Mouse (Mus musculus) kidney, embryonic 15.5 days (tissue): Measurements from ENCODE around the gene Gm10031. TPM values are rescaled to one million over a fixed set of nuclear protein-coding genes. Genes with fewer than 3 reads are reported as not detected.
"Not testable (repeated sequence)": the region's sequence is repeated elsewhere in the genome, so short reads cannot be mapped to it uniquely, and the experiment has no call there.

ENCODE experiments used
- ATAC-seq: fragments of 200-750 bp; cut with Nextera tagmentation; replicated peaks from 2 replicates; pipeline ENCODE4 v1.8.0; 2017; ENCODE audit warnings: moderate TSS enrichment; ENCODE audit not compliant: low FRiP score
- H3K27ac ChIP-seq: fragments of 300-500 bp; sonication (generic); 2 replicates; pipeline ENCODE4 v1.5.1; 2015; ENCODE audit warnings: mild to moderate bottlenecking, inconsistent platforms
- H3K27me3 ChIP-seq: fragments of 300-500 bp; sonication (generic); 2 replicates; pipeline ENCODE4 v1.6.1; 2015; ENCODE audit warnings: inconsistent platforms
- H3K36me3 ChIP-seq: fragments of 300-500 bp; sonication (generic); 2 replicates; pipeline ENCODE4 v1.6.1; 2015; ENCODE audit warnings: inconsistent platforms
- H3K4me1 ChIP-seq: fragments of 300-500 bp; sonication (generic); 2 replicates; pipeline ENCODE4 v1.6.1; 2015; ENCODE audit warnings: inconsistent platforms
- H3K4me2 ChIP-seq: fragments of 300-500 bp; sonication (generic); 2 replicates; pipeline ENCODE4 v1.6.1; 2015; ENCODE audit warnings: moderate library complexity, mild to moderate bottlenecking, inconsistent platforms
- H3K4me3 ChIP-seq: fragments of 300-500 bp; sonication (generic); replicated peaks from 2 replicates; pipeline ENCODE4 v1.5.1; 2015; ENCODE audit warnings: mild to moderate bottlenecking, inconsistent platforms
- H3K9ac ChIP-seq: fragments of 300-500 bp; sonication (generic); 2 replicates; pipeline ENCODE4 v1.6.1; 2015; ENCODE audit warnings: mild to moderate bottlenecking, inconsistent platforms
- H3K9me3 ChIP-seq: fragments of 300-500 bp; sonication (generic); replicated peaks from 2 replicates; pipeline ENCODE4 v1.6.1; 2016; ENCODE audit warnings: inconsistent platforms
- WGBS: fragments of 180-500 bp; shearing (Covaris S2); methylation state at CpG from one replicate; pipeline ENCODE4 v1.1.7; 2015; ENCODE audit warnings: mixed read lengths; 5-methylcytosine and 5-hydroxymethylcytosine counted together
- polyA plus RNA-seq: library from polyadenylated mRNA; unstranded; fragments of >200 nt; fragmentation: Nextera tagmentation; extraction: Ambion mirVana; gene quantifications from 2 replicates; pipeline ENCODE4 v1.2.1, GENCODE M21; 2015

The Gm10031 gene
- polyA plus RNA-seq, 1 experiment from 2014 or later = 0.42 TPM

DNA sequence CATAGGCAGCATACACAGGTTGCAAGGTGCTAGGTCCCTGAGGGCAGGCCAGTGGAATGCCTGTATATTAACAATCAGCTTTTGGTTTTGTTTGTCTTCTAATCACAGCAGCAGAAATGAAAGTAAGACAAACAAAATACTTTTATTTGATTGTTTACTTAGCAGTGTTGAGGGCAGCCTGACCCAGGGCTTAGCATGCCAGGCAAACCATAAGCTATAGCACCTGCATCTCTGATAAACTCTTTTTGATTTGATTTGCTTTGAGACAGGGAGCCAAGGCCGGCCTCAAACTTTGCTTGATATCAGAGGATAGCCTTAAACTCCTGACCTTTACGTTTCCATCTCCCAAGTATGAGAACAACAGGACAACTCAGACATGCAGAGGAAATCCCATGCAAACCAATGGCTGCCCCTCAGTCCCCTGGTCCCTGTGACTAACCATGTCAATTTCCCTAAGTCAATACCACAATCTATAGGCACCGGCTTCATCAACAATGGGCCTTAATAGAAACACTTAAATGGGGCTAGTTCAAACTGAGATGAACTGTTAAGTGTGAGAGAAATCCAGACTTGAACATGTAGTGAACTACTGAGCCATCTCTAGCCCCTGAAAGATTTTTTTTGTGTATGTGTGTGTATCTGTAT, 3.6 kb upstream of the Gm10031 start:
- ATAC-seq = no peak
- Histone ChIP-seq H3K4me3 (no peak overlapping the region), H3K27ac (no peak overlapping the region), H3K9ac (no peak overlapping the region), H3K36me3 (no peaks in the 10 kb centered on the region), H3K4me2 (no peak overlapping the region), H3K4me1 (peaks cover 6% of the 10 kb centered on the region), H3K27me3 (no peaks in the 10 kb centered on the region), H3K9me3 (no peaks in the 10 kb centered on the region)
- 76% methylated on average over 3 of the region's 3 CpGs for WGBS

DNA sequence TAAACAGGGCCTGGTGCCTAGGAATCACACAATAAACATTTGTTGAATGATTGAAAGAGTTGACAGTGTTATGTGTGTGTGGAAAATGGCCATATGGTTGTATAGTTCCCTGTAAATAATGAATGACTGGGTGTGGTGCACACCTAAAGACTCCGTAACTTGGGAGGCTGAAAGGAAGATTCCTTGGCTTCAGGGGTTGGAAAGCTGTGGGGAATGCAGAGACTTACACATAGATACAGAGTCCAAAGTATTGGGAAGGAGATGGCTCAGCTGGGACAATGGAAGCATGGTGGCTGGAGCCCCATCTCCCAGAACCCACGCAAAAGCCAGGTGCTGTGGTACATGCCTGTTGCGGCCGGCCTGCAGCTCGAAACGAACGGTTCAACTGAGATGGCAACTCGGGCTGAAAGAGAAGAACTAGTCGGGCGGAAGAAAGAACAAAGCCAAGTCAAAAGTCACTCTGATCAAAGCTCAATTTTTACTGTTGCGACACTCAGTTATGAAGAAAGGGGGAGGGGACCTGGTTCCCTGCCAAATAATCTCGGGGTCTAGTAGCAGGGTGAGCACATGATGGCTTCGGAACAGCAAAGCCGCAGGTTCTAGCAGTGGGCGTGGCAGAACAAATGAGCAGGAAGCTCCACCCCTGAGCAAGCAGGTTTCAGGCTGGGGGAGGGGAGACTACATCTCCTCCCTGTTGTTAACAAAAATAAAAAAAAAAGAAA, 1.9 kb upstream of the Gm10031 start:
- Histone ChIP-seq H3K4me2 (peak overlapping the region; percentile 49), H3K9ac (no peak overlapping the region), H3K4me1 (peaks cover 6% of the 10 kb centered on the region), H3K36me3 (no peaks in the 10 kb centered on the region), H3K9me3 (no peaks in the 10 kb centered on the region), H3K4me3 (0 out of 2 replicates have a peak overlapping the region, but pooled peaks have one; percentile 7), H3K27ac (0 out of 2 replicates have a peak overlapping the region, but pooled peaks have one; percentile 22), H3K27me3 (no peaks in the 10 kb centered on the region)
- WGBS = 39% methylated on average over 15 of the region's 15 CpGs
- ATAC-seq = no peak

DNA sequence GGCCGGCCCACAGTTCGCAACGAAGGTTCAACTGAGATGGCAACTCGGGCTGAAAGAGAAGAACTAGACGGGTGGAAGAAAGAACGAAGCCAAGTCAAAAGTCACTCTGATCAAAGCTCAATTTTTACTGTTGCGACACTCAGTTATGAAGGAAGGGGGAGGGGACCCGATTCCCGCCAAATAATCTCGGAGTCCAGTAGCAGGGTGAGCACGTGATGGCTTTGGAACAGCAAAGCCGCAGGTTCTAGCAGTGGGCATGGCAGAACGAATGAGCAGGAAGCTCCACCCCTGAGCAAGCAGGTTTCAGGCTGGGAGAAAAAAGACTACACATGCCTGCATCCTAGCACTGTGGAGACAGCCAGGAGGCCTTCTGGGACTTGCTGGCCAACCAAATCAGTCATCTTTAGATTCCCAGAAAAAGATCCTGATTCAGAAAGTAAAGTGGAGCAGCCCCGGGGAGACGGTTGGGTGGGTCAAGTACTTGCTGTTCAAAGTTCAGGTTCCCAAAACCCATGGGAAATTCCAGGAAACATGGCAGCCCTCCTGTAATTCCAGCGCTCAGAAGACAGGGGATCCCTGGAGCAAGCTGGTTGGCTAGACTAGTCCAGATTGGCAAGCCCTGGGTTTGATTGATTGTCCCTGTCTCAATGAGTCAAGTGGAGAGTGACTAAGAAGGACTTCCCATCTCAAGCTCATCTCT, 8.8 kb downstream of the Gm10031 start:
- H3K4me1 ChIP-seq, H3K4me3 ChIP-seq, H3K27ac ChIP-seq, H3K9me3 ChIP-seq, H3K4me2 ChIP-seq, H3K27me3 ChIP-seq, ATAC-seq, H3K9ac ChIP-seq, H3K36me3 ChIP-seq: not testable (repeated sequence)
- WGBS = 86% methylated on average over 16 of the region's 16 CpGs

DNA sequence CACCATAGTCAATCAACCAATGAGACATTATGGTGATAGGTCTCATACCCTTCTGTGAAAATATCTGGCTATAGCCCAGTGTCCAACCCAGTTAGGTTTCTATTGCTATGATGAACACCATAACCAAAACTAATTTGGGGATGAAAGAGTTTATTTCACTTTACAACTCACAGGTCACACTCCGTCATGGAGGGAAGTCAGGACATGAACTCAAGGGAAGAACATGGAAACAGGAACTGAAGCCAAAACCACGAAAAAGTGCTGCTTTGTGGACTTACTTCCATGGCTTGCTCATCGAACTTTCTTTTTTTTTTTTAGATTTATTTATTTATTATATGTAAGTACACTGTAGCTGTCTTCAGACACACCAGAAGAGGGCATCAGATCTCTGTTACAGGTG, 9.7 kb downstream of the Gm10031 start:
- Histone ChIP-seq H3K36me3 (no peaks in the 10 kb centered on the region), H3K4me1 (no peaks in the 10 kb centered on the region), H3K4me3 (no peak overlapping the region), H3K27me3 (no peaks in the 10 kb centered on the region), H3K27ac (no peak overlapping the region), H3K9me3 (no peaks in the 10 kb centered on the region), H3K9ac (no peak overlapping the region), H3K4me2 (no peak overlapping the region)
- no peak for ATAC-seq
- WGBS = 88% methylated on average over 3 of the region's 3 CpGs

DNA sequence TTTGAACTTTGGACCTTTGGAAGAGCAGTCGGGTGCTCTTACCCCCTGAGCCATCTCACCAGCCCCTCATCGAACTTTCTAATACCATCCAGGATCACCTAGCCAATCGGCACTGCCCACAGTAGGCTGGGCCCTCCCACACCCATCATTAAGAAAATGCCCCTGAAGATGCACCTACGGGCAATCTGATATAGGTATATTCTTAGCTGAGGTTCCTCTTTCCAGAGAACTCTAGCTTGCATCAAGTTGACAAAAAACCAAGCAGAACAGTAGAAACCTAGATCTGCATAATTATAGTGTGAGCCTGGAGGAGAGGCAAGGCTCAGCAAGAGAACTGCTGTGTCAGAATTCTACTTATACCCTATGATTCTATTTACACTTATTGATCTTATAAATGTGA, 10.1 kb downstream of the Gm10031 start:
- no peaks in the 10 kb centered on the region for H3K36me3 ChIP-seq
- no peak for ATAC-seq
- WGBS = 85% methylated on average over 4 of the region's 4 CpGs

DNA sequence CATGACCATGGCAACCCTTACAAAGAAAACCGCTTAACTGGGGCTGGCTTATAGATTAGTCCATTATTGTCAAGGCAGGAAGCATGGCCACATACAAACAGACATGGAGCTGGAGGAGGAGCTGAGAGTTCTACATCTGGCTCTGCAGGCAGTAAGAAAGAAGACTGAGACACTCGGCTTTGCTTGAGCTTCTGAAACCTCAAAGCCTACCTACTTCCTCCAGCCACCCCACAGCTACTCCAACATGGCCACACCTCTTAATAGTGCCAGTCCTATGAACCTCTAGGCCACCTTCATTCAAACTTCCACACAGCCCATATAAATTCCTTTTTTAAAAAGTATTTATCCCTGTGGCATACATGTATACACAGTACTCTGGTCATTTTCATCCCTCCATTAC, 13.2 kb downstream of the Gm10031 start:
- no peak overlapping the region for H3K4me3 ChIP-seq
- ATAC-seq = no peak
- H3K27ac ChIP-seq = no peak overlapping the region
- H3K4me1 ChIP-seq = no peaks in the 10 kb centered on the region
- no peaks in the 10 kb centered on the region for H3K27me3 ChIP-seq
- no peak overlapping the region for H3K9ac ChIP-seq
- H3K36me3 ChIP-seq = no peaks in the 10 kb centered on the region
- H3K9me3 ChIP-seq = no peaks in the 10 kb centered on the region
- H3K4me2 ChIP-seq = no peak overlapping the region
- WGBS = 82% methylated on average over 2 of the region's 2 CpGs

More for the DNA sequence above, 10.1 kb downstream of the Gm10031 start:
- no peak overlapping the region for H3K27ac ChIP-seq
- H3K4me3 ChIP-seq = no peak overlapping the region
- H3K4me2 ChIP-seq = no peak overlapping the region
- H3K27me3 ChIP-seq = no peaks in the 10 kb centered on the region
- H3K4me1 ChIP-seq = no peaks in the 10 kb centered on the region
- no peaks in the 10 kb centered on the region for H3K9me3 ChIP-seq
- H3K9ac ChIP-seq = no peak overlapping the region

DNA sequence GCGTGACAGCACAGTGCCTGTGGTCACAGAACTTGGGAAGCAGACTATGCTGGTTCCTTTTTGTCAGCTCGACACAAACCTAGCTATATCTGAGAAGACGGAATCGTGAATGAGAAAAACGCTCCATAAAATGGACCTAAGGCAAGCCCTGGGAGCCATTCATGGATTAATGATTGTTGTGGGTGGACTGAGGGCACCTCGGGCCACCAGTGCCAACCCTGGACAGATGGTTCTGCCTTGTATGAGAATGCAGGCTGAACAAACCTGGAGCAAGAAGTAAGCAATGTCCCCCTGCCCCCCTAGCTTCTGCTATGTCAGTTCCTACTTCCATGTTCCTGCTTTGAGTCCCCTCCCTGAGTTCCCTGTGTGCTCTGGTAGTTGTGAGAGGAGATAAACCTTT, 13.9 kb downstream of the Gm10031 start:
- Histone ChIP-seq H3K4me2 (no peak overlapping the region), H3K4me3 (no peak overlapping the region), H3K27ac (no peak overlapping the region), H3K27me3 (no peaks in the 10 kb centered on the region), H3K36me3 (no peaks in the 10 kb centered on the region), H3K4me1 (no peaks in the 10 kb centered on the region), H3K9ac (no peak overlapping the region), H3K9me3 (no peaks in the 10 kb centered on the region)
- ATAC-seq = no peak
- 88% methylated on average over 6 of the region's 6 CpGs for WGBS

DNA sequence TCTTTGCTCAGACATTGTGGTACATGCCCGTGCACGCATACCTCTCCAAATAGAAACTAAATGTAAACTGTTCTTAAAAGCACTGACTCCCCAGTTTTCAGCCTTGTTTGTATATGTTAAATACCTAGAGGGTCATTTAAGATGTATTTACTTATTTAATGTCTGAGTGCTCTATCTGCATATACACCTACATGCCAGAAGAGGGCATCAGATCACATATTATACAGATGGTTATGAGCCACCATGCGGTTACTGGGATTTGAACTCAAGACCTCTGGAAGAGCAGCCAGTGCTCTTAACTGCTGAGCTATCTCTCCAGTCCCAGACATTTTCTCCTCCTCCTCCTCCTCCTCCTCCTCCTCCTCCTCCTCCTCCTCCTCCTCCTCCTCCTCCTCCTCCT, 14.6 kb downstream of the Gm10031 start:
- no peak overlapping the region for H3K4me3 ChIP-seq
- H3K9ac ChIP-seq = no peak overlapping the region
- H3K27me3 ChIP-seq = no peaks in the 10 kb centered on the region
- no peak for ATAC-seq
- no peaks in the 10 kb centered on the region for H3K4me1 ChIP-seq
- 82% methylated on average over 3 of the region's 3 CpGs for WGBS
- no peaks in the 10 kb centered on the region for H3K36me3 ChIP-seq
- H3K27ac ChIP-seq = no peak overlapping the region
- H3K4me2 ChIP-seq = no peak overlapping the region
- H3K9me3 ChIP-seq = no peaks in the 10 kb centered on the region

DNA sequence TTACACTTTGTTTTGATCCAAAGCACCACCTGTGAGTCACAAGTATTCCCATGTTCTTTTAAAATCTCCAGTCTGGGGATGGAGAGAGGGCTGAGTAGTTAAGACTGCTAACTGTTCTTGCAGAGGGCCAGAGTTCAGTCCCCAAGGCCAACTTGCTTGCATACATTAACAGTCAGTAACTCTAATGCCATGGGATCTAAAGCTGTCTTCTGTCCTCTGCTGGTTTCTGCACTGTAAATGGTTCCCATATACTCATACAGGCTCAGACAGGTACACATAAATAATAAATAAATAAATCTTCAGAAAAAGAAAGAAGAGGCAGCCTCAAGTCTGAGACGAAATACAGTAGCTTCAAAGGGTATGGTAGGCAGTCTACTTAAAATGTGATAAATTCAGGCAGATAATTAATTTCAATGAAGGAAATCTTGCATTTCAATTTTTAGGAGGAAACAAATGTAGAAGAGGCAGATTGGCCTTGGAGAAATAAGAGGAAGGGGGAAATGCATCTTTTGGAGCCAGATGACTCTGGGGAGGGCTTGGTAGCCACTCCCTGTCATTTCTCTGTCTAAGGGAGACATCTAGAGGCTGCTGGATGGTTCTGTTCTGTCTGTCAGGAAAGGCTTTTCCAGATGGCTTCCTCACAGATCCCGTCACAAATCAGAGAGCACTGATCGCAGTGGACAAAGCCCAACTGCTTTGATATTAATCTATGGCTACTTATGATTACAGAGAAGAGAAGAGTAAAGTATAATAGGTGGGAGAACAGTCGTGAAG, 16.2 kb downstream of the Gm10031 start:
- no peak overlapping the region for H3K4me2 ChIP-seq
- no peak for ATAC-seq

DNA sequence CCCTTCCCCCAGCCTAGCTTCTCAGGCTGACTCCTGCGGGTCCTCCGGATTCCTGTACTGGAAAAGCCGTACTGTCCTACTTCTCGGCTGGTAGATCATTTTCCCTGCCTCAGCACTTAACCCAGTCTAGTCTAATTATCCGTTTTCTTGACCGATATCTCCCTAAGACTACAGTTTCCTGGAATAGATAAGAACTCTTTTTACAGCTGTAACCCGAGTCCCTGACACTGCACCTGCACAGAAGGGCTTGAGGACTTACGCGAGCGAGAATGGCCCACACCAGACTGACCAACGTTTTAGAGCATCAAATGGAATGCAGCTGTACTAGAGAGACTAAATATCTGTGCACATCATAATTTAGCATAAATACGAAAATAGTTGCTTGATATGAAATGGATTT, 20.2 kb downstream of the Gm10031 start:
- Histone ChIP-seq H3K27me3 (no peaks in the 10 kb centered on the region), H3K4me3 (no peak overlapping the region), H3K4me1 (peaks cover 5% of the 10 kb centered on the region; the same call in 1 of the 2 replicates), H3K9me3 (no peaks in the 10 kb centered on the region), H3K36me3 (no peaks in the 10 kb centered on the region), H3K4me2 (peak overlapping the region; percentile 40), H3K27ac (no peak overlapping the region), H3K9ac (no peak overlapping the region)
- ATAC-seq = no peak
- WGBS = 18% methylated on average over 12 of the region's 12 CpGs

More for the DNA sequence above, 16.2 kb downstream of the Gm10031 start:
- Histone ChIP-seq H3K9ac (no peak overlapping the region), H3K27me3 (no peaks in the 10 kb centered on the region), H3K9me3 (no peaks in the 10 kb centered on the region), H3K27ac (no peak overlapping the region), H3K4me1 (peaks cover 5% of the 10 kb centered on the region; the same call in 1 of the 2 replicates), H3K36me3 (no peaks in the 10 kb centered on the region), H3K4me3 (no peak overlapping the region)
- 36% methylated on average over 4 of the region's 4 CpGs for WGBS

DNA sequence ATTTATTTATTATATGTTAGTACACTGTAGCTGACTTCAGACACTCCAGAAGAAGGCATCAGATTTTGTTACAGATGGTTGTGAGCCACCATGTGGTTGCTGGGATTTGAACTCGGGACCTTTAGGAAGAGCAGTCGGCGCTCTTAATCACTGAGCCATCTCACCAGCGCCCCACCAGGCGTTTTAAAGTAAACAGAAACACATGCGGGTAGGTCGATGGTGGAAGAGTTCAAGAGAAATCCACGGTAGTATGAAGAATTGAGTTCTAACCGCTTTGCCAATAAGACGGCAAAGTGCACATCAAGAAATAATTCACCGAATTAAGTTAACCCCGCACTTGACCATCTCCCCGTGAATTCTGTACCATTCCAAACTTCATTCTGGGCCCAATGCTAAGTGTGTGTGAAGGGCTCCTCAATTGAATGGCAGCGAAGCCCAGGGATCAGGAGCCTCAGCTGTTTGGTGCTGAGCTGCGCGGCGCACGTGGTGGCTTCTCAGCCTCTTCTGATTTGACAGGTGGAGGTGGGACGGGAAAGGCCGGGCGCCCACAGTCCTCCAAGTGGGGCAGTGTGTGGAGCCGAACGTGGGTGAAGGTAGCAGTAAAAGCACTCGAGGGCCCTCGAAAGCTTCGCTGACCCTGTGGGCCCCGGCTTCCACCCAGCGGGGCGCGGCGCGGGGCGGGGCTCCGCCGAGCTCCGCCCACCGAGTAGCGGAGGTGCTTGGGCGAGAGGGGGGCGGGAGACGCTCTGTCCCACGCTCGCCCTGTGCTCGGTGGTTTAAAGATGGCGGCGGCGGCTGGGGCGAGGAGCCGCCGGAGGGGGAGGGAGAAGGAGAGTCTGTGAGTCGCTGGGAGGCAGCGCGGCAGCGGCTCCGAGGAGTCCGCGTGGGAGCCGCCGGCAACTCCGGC, 34.5 kb downstream of the Gm10031 start, which contains the start of gene Abl2:
TSS of gene Abl2 (plus strand) at position 763 of the 907 bp plus-strand sequence.
- H3K27ac ChIP-seq = peak within 1 kb of the TSS; percentile 96
- 8% methylated on average over 60 of the region's 60 CpGs for WGBS
- H3K4me3 ChIP-seq = peak within 1 kb of the TSS; percentile 99
- peak within 1 kb of the TSS; percentile 99 for H3K9ac ChIP-seq
- H3K27me3 ChIP-seq = no peaks in the 10 kb centered on the region
- no peaks in the 10 kb centered on the region for H3K9me3 ChIP-seq
- H3K4me2 ChIP-seq = peak within 1 kb of the TSS; percentile 75
- no peaks in the 10 kb centered on the region for H3K36me3 ChIP-seq
- H3K4me1 ChIP-seq = peaks cover 20% of the 10 kb centered on the region
- peak; percentile 97 for ATAC-seq
